Mouse (Mus musculus) G1E (cell line): ENCODE measurements around the gene Eif4b. TPM values are rescaled to one million over a fixed set of nuclear protein-coding genes. Genes with fewer than 3 reads are reported as not detected.

Experiments
- ATAC-seq: 2 replicates; pipeline ENCODE4 v1.8.0; 2016; ENCODE audit warnings: mild to moderate bottlenecking; ENCODE audit not compliant: insufficient number of reproducible peaks, poor library complexity, low FRiP score, severe bottlenecking; ENCODE audit errors: extremely low read depth
- DNase-seq: peaks from one replicate; pipeline ENCODE4 v3.0.0; 2012; ENCODE audit warnings: low spot score
- H3K27me3 ChIP-seq: 2 replicates; pipeline ENCODE4 v1.6.1; 2012; ENCODE audit warnings: mild to moderate bottlenecking, low read length, inconsistent platforms; ENCODE audit not compliant: insufficient read depth
- H3K36me3 ChIP-seq: replicated peaks from 2 replicates; pipeline ENCODE3; 2012; ENCODE audit warnings: mild to moderate bottlenecking, inconsistent platforms
- H3K4me1 ChIP-seq: 2 replicates; pipeline ENCODE4 v1.6.1; 2012; ENCODE audit warnings: low read depth, low read length, inconsistent platforms, mixed read lengths; ENCODE audit not compliant: insufficient read depth
- H3K4me3 ChIP-seq: 2 replicates; pipeline ENCODE4 v1.5.1; 2012; ENCODE audit warnings: low read depth, mild to moderate bottlenecking, inconsistent platforms, low read length, moderate library complexity, mixed read lengths
- H3K9me3 ChIP-seq: replicated peaks from 2 replicates; pipeline ENCODE4 v1.6.1; 2012; ENCODE audit warnings: inconsistent platforms
- CTCF ChIP-seq: IDR thresholded peaks from 2 replicates; pipeline ENCODE4 v1.5.1; 2012; ENCODE audit warnings: low read depth, low read length, inconsistent platforms, mixed read lengths
- GATA1 ChIP-seq: IDR thresholded peaks from 2 replicates; pipeline ENCODE4 v1.6.1; 2012; ENCODE audit warnings: borderline replicate concordance, low read length, inconsistent platforms, mixed read lengths
- GATA2 ChIP-seq: IDR thresholded peaks from 2 replicates; pipeline ENCODE4 v1.6.1; 2012; ENCODE audit warnings: low read depth, low read length, inconsistent platforms, borderline replicate concordance
- POLR2AphosphoS5 ChIP-seq: IDR thresholded peaks from 2 replicates; pipeline ENCODE4 v1.6.1; 2012; ENCODE audit warnings: low read depth, low read length, inconsistent platforms; ENCODE audit not compliant: insufficient replicate concordance
- TAL1 ChIP-seq: conservative IDR thresholded peaks from 2 replicates; pipeline ENCODE4 v1.6.1; 2012; ENCODE audit warnings: low read depth, low read length, inconsistent platforms, mixed read lengths
- polyA plus RNA-seq: library from polyadenylated mRNA; stranded (reverse); fragments of >175 nt; gene quantifications from 2 replicates; pipeline ENCODE4 v1.2.3, GENCODE M21; 2012
- total RNA-seq, 2 experiments: library from RNA; stranded (forward) in 1 of 2; stranded (reverse) in 1 of 2; fragments of 200-1000 nt in 1 of 2; fragments of >200 nt in 1 of 2; fragmentation: Nextera tagmentation in 1 of 2; gene quantifications; 2 replicates each; pipeline ENCODE4 v1.2.3; 2014 to 2017

Gene Eif4b
- total RNA-seq (2014; fragmentation: Nextera tagmentation) (196 and 223 TPM in 2 replicates), total RNA-seq (2017) (409 and 435 TPM in 2 replicates), polyA plus RNA-seq (353 and 439 TPM in 2 replicates)

- peak; percentile 82 for ATAC-seq
- H3K27me3 ChIP-seq = peaks cover 11% of the 10 kb centered on the region
- H3K9me3 ChIP-seq = no peaks in the 10 kb centered on the region
- peaks cover 22% of the 10 kb centered on the region for H3K36me3 ChIP-seq
- H3K4me3 ChIP-seq = peak within 1 kb of the TSS; percentile 97
- TF ChIP-seq GATA2 (no peak), CTCF (no peak), GATA1 (no peak), POLR2AphosphoS5 (no peak), TAL1 (no peak)
- H3K4me1 ChIP-seq = peaks cover 37% of the 10 kb centered on the region
- peak; percentile 95 for DNase-seq
Observed at GRCm38 (mm10) chr15:102073559-102074069, at the start of gene Eif4b. Gene Eif4b (plus strand): TSS chr15:102073773.

- ATAC-seq (no peak), DNase-seq (no peak)
- peaks cover 34% of the 10 kb centered on the region for H3K27me3 ChIP-seq
- peaks cover 5% of the 10 kb centered on the region; the same call in 1 of the 2 replicates for H3K4me1 ChIP-seq
- H3K4me3 ChIP-seq = no peak overlapping the region
- TF ChIP-seq POLR2AphosphoS5 = no peak
- no peak for TF ChIP-seq GATA1
- TF ChIP-seq TAL1 = no peak
- TF ChIP-seq GATA2 = no peak
- no peak for TF ChIP-seq CTCF
- no peaks in the 10 kb centered on the region for H3K36me3 ChIP-seq
- no peaks in the 10 kb centered on the region for H3K9me3 ChIP-seq
Observed at GRCm38 (mm10) chr15:102023888-102024287, 49.7 kb upstream of the Eif4b start.

- no peak for DNase-seq
- H3K36me3 ChIP-seq = no peaks in the 10 kb centered on the region
Observed at GRCm38 (mm10) chr15:102025136-102025872, 48.3 kb upstream of the Eif4b start.

GRCm38 (mm10) chr15:102026430-102026829, 47.1 kb upstream of the Eif4b start:
- peaks cover 30% of the 10 kb centered on the region for H3K27me3 ChIP-seq
- no peak overlapping the region for H3K4me3 ChIP-seq
- H3K9me3 ChIP-seq = no peaks in the 10 kb centered on the region
- no peaks in the 10 kb centered on the region for H3K36me3 ChIP-seq
- no peak for ATAC-seq
- TF ChIP-seq GATA2 (no peak), CTCF (no peak), GATA1 (no peak), POLR2AphosphoS5 (no peak), TAL1 (no peak)
- peaks cover 5% of the 10 kb centered on the region; the same call in 1 of the 2 replicates for H3K4me1 ChIP-seq
- no peak for DNase-seq

More at GRCm38 (mm10) chr15:102025136-102025872, 48.3 kb upstream of the Eif4b start:
- no peak overlapping the region for H3K4me3 ChIP-seq
- ATAC-seq = no peak
- H3K27me3 ChIP-seq = peaks cover 33% of the 10 kb centered on the region
- TF ChIP-seq GATA1 (no peak), CTCF (no peak), TAL1 (no peak), POLR2AphosphoS5 (no peak), GATA2 (no peak)
- H3K9me3 ChIP-seq = no peaks in the 10 kb centered on the region
- H3K4me1 ChIP-seq = peaks cover 5% of the 10 kb centered on the region; the same call in 1 of the 2 replicates

GRCm38 (mm10) chr15:102028040-102028439, 45.5 kb upstream of the Eif4b start, which contains the start of gene Krt18:
Gene Krt18 (plus strand): TSS chr15:102028180.
- DNase-seq (no peak), ATAC-seq (no peak)

More at GRCm38 (mm10) chr15:102028040-102028439, 45.5 kb upstream of the Eif4b start, which contains the start of gene Krt18:
- no peaks in the 10 kb centered on the region for H3K9me3 ChIP-seq
- TF ChIP-seq CTCF (no peak), GATA2 (no peak), GATA1 (no peak), POLR2AphosphoS5 (no peak), TAL1 (no peak)
- H3K27me3 ChIP-seq = peaks cover 30% of the 10 kb centered on the region
- H3K36me3 ChIP-seq = no peaks in the 10 kb centered on the region
- H3K4me3 ChIP-seq = no peak within 1 kb of the TSS
- peaks cover 5% of the 10 kb centered on the region; the same call in 1 of the 2 replicates for H3K4me1 ChIP-seq
